14 mouse cellular contexts compared by ENCODE assay signal in the genomic region with DNA sequence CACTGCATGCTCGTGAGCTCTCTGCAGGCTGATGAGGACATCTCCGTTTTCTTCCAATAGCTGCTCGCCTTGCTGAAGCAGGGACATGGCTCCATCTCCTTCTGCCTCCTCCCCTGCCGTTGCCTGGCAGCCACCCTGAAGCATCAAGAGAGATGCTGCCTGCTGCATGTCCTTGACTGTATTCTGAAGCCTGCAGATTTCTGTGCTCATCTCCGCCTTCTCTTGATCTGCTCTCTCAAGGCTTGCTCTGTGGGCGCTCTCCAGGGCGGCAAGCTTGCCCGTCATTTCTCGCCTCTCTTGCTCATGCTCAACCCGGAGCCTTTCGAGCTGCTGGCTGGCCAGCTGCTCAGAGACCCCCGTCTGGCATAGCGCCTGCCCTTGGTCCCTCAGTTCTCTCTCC. TPM values are rescaled to one million over a fixed set of nuclear protein-coding genes. Genes with fewer than 3 reads are reported as not detected.
DNase-seq lines count a peak whose midpoint lies in the region; ATAC-seq and TF ChIP-seq lines count a peak whose summit lies in the region.
"Had no signal": no experiment of that assay in that cellular context is flagged by ENCODE, and none has a peak within 500 bp of the region (broad histone marks: within the 10 kb centered on the region; RNA-seq: fewer than 3 reads in every experiment).

No protein-coding gene starts in this region.

- DNase-seq in cerebellum, postnatal 10 days = peak; percentile 42 to 49
- DNase-seq in cerebellum, adult 18-20 months = no peak
- DNase-seq in midbrain, postnatal 0 days (ENCODE audit: low spot score) = peak; percentile 5
- DNase-seq in left cerebral cortex, postnatal 4 days = peak; percentile 8
- no peak for DNase-seq in gastrocnemius, postnatal 14 days
- DNase-seq in adrenal gland, adult 2 months = no peak

- H3K36me3 ChIP-seq in midbrain, postnatal 0 days (ENCODE audit: insufficient read depth, low read length) = peaks cover 48% of the 10 kb centered on the region
- peaks cover 23% of the 10 kb centered on the region for H3K36me3 ChIP-seq in midbrain, embryonic 15.5 days (replicated peaks)

- 85% methylated on average over 13 of the region's 13 CpGs for WGBS in midbrain, postnatal 0 days
- 90% methylated on average over 13 of the region's 13 CpGs for WGBS in midbrain, embryonic 15.5 days

- intact Hi-C loops in left cerebral cortex, postnatal 4 days (cut with DNase I) = loop anchor here (10.0 kb wide), 1 partner anchor 309 kb away; no protein-coding TSS in a partner anchor
- intact Hi-C loops in gastrocnemius, postnatal 14 days (cut with DNase I; ENCODE audit: low total_unique reads) = no loop called here

- ATAC-seq in midbrain, postnatal 0 days (ENCODE audit: low FRiP score) = no peak
- ATAC-seq in midbrain, embryonic 15.5 days (replicated peaks) = no peak
- ATAC-seq in monocyte, adult 5-6 weeks (replicated peaks; ENCODE audit: insufficient number of reproducible peaks, low FRiP score, low TSS enrichment, poor library complexity, severe bottlenecking) = no peak
- ATAC-seq: intestine, postnatal 0 days had no signal

- H3K9me3 ChIP-seq in midbrain, postnatal 0 days (ENCODE audit: low read length) = no peaks in the 10 kb centered on the region
- H3K9me3 ChIP-seq in midbrain, embryonic 15.5 days = no peaks in the 10 kb centered on the region
- H3K9me3 ChIP-seq: forebrain, embryonic 12.5 days; G1E; heart, embryonic 15.5 days had no signal

- H3K4me3 ChIP-seq in midbrain, postnatal 0 days (ENCODE audit: low read depth, low read length) = no peak overlapping the region
- no peak overlapping the region for H3K4me3 ChIP-seq in midbrain, embryonic 15.5 days
- H3K4me3 ChIP-seq: forebrain, embryonic 12.5 days; heart, embryonic 15.5 days had no signal

- TF ChIP-seq CTCF in midbrain, postnatal 0 days (IDR thresholded peaks at IDR 0.05) = no peak

- no peak overlapping the region for H3K4me2 ChIP-seq in midbrain, postnatal 0 days (ENCODE audit: low read depth, low read length, poor library complexity, severe bottlenecking)
- H3K4me2 ChIP-seq in midbrain, embryonic 15.5 days = no peak overlapping the region
- H3K4me2 ChIP-seq: forebrain, embryonic 12.5 days; heart, embryonic 15.5 days had no signal

- no peaks in the 10 kb centered on the region for H3K27me3 ChIP-seq in midbrain, postnatal 0 days (ENCODE audit: insufficient read depth, low read length)
- no peaks in the 10 kb centered on the region for H3K27me3 ChIP-seq in midbrain, embryonic 15.5 days (replicated peaks)
- H3K27me3 ChIP-seq: forebrain, embryonic 12.5 days; heart, embryonic 15.5 days had no signal

- no peak overlapping the region for H3K27ac ChIP-seq in midbrain, postnatal 0 days (ENCODE audit: low read depth, low read length)
- H3K27ac ChIP-seq in midbrain, embryonic 15.5 days = no peak overlapping the region
- H3K27ac ChIP-seq: forebrain, embryonic 12.5 days; liver, embryonic 14.5 days; stomach, postnatal 0 days had no signal

- no peaks in the 10 kb centered on the region for H3K4me1 ChIP-seq in midbrain, postnatal 0 days (ENCODE audit: insufficient read depth, low read length)
- H3K4me1 ChIP-seq in midbrain, embryonic 15.5 days = no peaks in the 10 kb centered on the region
- H3K4me1 ChIP-seq: forebrain, embryonic 12.5 days had no signal

- H3K9ac ChIP-seq in midbrain, postnatal 0 days (replicated peaks; ENCODE audit: low read length, poor library complexity, severe bottlenecking) = no peak overlapping the region
- H3K9ac ChIP-seq in midbrain, embryonic 15.5 days = no peak overlapping the region
- H3K9ac ChIP-seq: forebrain, embryonic 12.5 days; heart, embryonic 15.5 days; liver, embryonic 14.5 days had no signal

RNA-seq across cellular contexts. Expression of gene Sav1, which starts 56.6 kb away (rescaled TPM):
- 16.0 and 17.8 TPM in 2 replicates for total RNA-seq in midbrain, postnatal 0 days (2014; rRNA removed)
- polyA plus RNA-seq in midbrain, postnatal 0 days (2015; fragmentation: Nextera tagmentation; extraction: Ambion mirVana) = 1.9 and 2.0 TPM in 2 replicates
- polyA plus RNA-seq in midbrain, embryonic 15.5 days (2015; fragmentation: Nextera tagmentation; extraction: Ambion mirVana) = 2.5 TPM in 2 replicates
- total RNA-seq in left cerebral cortex, postnatal 4 days (2021) = 10 to 100 TPM; 26.0 to 27.0 TPM
- total RNA-seq in gastrocnemius, postnatal 14 days (2021) = 10 to 100 TPM; 27.9 to 31.0 TPM
- total RNA-seq in monocyte, adult 5-6 weeks (2017) = 38.9 to 63.2 TPM (median 58.3 TPM) in 3 replicates
- total RNA-seq in adrenal gland, adult 2 months (2021) = 10 to 100 TPM; 51.8 to 56.7 TPM
- 4.2 and 5.3 TPM in 2 replicates for polyA plus RNA-seq in adrenal gland, adult 2 months (2012; rRNA removed)

Comparison
In these comparisons a context has a peak if more than half of its experiments do, and no peak if none do; other contexts are left out.
1. DNase-seq: peak in cerebellum, postnatal 10 days (2 of 2), midbrain, postnatal 0 days (single experiment) and left cerebral cortex, postnatal 4 days (single experiment); none in cerebellum, adult 18-20 months (0 of 2), gastrocnemius, postnatal 14 days (single experiment) and adrenal gland, adult 2 months (single experiment).